Mouse (Mus musculus): ENCODE measurements at regions not wholly inside any gene's neighbourhood (a gene's known extent, or its start where the extent isn't known, plus 50 kb on each side); places are given as distances from the start of the nearest gene placed in this dataset.

- TF ChIP-seq CTCF (IDR thresholded peaks at IDR 0.05; ENCODE audit: low read depth) (no peak), EP300 (IDR thresholded peaks at IDR 0.05; ENCODE audit: low read depth) (no peak)
Measured at GRCm38 (mm10) chr13:31472804-31473203, 83.1 kb upstream of the Foxq1 start.
